Mouse (Mus musculus): ENCODE measurements around the gene Slc4a4. TPM values are rescaled to one million over a fixed set of nuclear protein-coding genes. Genes with fewer than 3 reads are reported as not detected.

Gene Slc4a4
- polyA plus RNA-seq, 1 experiment from 2014 or later, result 4.6 TPM

DNA sequence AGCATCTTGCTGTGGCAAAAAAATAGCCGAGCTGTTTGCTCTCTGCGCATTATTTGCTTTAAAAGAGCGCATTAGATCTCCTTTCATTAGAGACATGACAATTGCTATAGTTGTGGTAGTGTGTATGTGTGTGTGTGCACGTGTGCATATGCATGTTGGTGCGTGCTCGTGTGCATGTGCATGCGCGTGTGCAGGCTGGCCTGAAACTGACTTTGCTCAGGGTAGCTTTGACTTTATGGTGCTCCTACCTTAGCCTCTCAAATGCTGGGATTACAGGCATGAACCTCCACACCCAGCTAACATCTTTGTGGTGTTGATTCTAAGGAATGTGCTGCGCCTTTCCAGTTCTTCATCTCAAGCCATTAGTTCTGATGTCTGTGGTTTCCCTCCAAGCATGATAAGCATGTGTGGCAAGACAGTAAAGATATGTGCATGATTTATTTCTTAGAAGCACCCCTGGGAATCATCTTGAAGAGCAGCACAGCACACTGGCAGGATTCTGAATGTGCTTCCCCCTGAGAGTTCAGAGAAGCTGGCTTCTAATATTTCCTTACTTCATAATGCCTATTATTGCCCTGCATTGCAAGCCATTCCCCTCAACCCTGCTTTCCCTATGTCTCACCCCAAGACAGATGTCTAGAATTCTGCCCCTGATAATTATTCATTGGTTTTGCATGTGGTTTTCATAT lies 373.3 kb downstream of the Slc4a4 start:
- no peak overlapping the region for H3K4me3 ChIP-seq (ENCODE audit: low read depth, low read length)
- no peak for ATAC-seq
- 92% methylated on average over 9 of the region's 9 CpGs for WGBS

DNA sequence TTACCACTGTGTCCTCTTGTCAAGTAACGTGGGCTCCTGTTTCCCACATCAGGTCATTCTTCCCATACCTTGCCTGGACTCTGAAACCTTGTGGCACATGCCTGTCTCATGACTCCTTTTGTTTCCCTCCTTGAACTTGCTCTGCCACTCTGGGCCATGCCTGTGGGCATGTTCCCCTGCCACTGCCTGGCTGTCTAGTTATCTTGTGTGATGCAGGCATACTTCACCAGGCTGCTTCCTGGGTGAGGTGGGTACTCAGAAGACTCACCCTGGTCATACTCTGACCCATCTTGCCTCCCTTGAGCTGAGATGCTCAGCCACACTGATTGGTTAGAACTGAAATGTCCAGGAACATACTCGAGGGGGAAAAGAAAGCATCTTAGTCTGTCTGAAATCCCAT lies 390.4 kb downstream of the Slc4a4 start:
- no peaks in the 10 kb centered on the region for H3K4me1 ChIP-seq (replicated peaks; ENCODE audit: control insufficient read depth, insufficient read depth, low read length)
- H3K4me2 ChIP-seq (replicated peaks; ENCODE audit: low read depth), result no peak overlapping the region
- H3K36me3 ChIP-seq (ENCODE audit: control insufficient read depth, insufficient read depth), result no peaks in the 10 kb centered on the region
- H3K27ac ChIP-seq (ENCODE audit: low read depth, low read length), result no peak overlapping the region
- ATAC-seq, result no peak
- H3K27me3 ChIP-seq (replicated peaks; ENCODE audit: control insufficient read depth, insufficient read depth, low read length), result no peaks in the 10 kb centered on the region
- 55% methylated on average over 2 of the region's 2 CpGs for WGBS
- H3K4me3 ChIP-seq (ENCODE audit: low read depth, low read length), result no peak overlapping the region
- no peak overlapping the region for H3K9ac ChIP-seq (ENCODE audit: low read depth, low read length)
- TF ChIP-seq CTCF (IDR thresholded peaks at IDR 0.05; ENCODE audit: low read depth), result no peak
- H3K9me3 ChIP-seq (ENCODE audit: control insufficient read depth), result no peaks in the 10 kb centered on the region

More for the DNA sequence above, 373.3 kb downstream of the Slc4a4 start:
- no peak for TF ChIP-seq CTCF (IDR thresholded peaks at IDR 0.05; ENCODE audit: low read depth)
- Histone ChIP-seq H3K27me3 (replicated peaks; ENCODE audit: control insufficient read depth, insufficient read depth, low read length) (no peaks in the 10 kb centered on the region), H3K9ac (ENCODE audit: low read depth, low read length) (no peak overlapping the region), H3K4me2 (replicated peaks; ENCODE audit: low read depth) (no peak overlapping the region), H3K27ac (ENCODE audit: low read depth, low read length) (no peak overlapping the region), H3K9me3 (ENCODE audit: control insufficient read depth) (no peaks in the 10 kb centered on the region), H3K36me3 (ENCODE audit: control insufficient read depth, insufficient read depth) (no peaks in the 10 kb centered on the region), H3K4me1 (replicated peaks; ENCODE audit: control insufficient read depth, insufficient read depth, low read length) (no peaks in the 10 kb centered on the region)

DNA sequence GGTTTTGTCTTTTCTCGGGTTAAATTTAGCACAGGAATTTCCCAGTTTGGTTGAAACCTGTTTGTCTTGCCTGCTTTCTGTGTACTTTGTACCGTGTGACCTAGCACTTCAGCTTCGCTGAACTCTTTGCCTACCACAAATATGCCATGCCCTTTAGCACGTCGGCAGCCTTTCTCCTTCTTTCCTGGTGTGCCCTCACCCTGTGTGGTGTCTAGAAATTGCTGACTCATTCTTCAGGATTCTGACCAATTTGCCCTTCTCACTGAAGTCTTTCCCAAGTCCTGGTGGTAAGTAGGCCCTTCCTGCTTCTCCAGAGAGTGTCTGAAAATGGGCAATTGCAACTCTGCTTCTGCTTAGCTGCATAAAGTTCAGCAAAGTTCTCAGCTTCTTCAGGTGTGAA lies 391.0 kb downstream of the Slc4a4 start:
- ATAC-seq, result peak; percentile 95
- TF ChIP-seq CTCF (IDR thresholded peaks at IDR 0.05; ENCODE audit: low read depth), result no peak
- Histone ChIP-seq H3K27ac (ENCODE audit: low read depth, low read length) (no peak overlapping the region), H3K4me2 (replicated peaks; ENCODE audit: low read depth) (no peak overlapping the region), H3K4me1 (replicated peaks; ENCODE audit: control insufficient read depth, insufficient read depth, low read length) (no peaks in the 10 kb centered on the region), H3K27me3 (replicated peaks; ENCODE audit: control insufficient read depth, insufficient read depth, low read length) (no peaks in the 10 kb centered on the region), H3K36me3 (ENCODE audit: control insufficient read depth, insufficient read depth) (no peaks in the 10 kb centered on the region), H3K9ac (ENCODE audit: low read depth, low read length) (no peak overlapping the region), H3K4me3 (ENCODE audit: low read depth, low read length) (no peak overlapping the region), H3K9me3 (ENCODE audit: control insufficient read depth) (no peaks in the 10 kb centered on the region)
- 28% methylated on average over 5 of the region's 5 CpGs for WGBS

DNA sequence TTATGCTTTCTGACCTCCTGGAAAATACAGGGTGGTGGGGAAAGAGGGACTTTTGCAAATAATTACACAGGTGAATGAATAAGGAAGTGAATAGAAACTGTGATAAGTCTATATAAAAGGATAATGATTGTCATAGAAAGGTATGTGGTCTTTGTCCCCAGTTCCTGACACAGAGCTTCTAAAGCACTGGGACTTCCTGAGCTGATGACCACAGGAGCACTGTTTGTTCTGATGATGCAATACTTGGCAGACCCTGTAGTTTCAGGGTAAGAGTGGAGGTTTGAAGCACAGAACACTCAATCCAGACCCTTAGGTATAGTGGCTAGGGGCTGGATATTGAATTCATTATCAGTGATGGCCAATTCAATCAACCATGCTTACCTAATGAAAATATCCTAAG lies 391.7 kb downstream of the Slc4a4 start:
- Histone ChIP-seq H3K27ac (ENCODE audit: low read depth, low read length) (no peak overlapping the region), H3K4me2 (replicated peaks; ENCODE audit: low read depth) (no peak overlapping the region), H3K9ac (ENCODE audit: low read depth, low read length) (no peak overlapping the region), H3K4me3 (ENCODE audit: low read depth, low read length) (no peak overlapping the region), H3K4me1 (replicated peaks; ENCODE audit: control insufficient read depth, insufficient read depth, low read length) (no peaks in the 10 kb centered on the region), H3K36me3 (ENCODE audit: control insufficient read depth, insufficient read depth) (no peaks in the 10 kb centered on the region), H3K27me3 (replicated peaks; ENCODE audit: control insufficient read depth, insufficient read depth, low read length) (no peaks in the 10 kb centered on the region), H3K9me3 (ENCODE audit: control insufficient read depth) (no peaks in the 10 kb centered on the region)
- TF ChIP-seq CTCF (IDR thresholded peaks at IDR 0.05; ENCODE audit: low read depth), result no peak
- peak; percentile 67 for ATAC-seq

DNA sequence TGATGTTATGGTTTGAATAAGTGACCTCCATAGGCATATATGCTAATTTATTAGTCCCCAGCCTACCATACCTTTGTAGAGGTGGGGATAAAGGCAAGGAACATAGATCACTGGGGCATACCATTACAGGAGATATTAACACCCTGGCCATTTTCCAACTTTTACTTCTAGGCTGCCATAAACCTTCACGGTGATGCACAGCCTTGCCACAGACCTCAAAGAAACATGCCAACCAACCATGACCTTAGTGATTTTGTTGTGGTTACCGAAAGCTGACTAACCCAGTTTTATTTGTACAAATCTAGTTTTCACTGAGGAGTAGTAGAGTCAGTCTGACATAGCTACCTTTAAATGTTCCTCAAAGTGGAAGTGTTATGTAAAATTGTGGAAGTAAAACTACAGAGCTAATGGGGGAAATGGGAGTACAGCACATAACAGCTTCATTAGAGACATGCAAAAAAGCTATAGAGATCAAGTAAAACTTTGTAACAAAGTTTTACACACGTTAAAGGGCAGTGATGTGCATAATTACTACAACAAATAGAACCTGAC lies 393.8 kb downstream of the Slc4a4 start:
- Histone ChIP-seq H3K9me3 (ENCODE audit: control insufficient read depth) (no peaks in the 10 kb centered on the region), H3K4me2 (replicated peaks; ENCODE audit: low read depth) (no peak overlapping the region), H3K36me3 (ENCODE audit: control insufficient read depth, insufficient read depth) (no peaks in the 10 kb centered on the region), H3K4me1 (replicated peaks; ENCODE audit: control insufficient read depth, insufficient read depth, low read length) (no peaks in the 10 kb centered on the region), H3K9ac (ENCODE audit: low read depth, low read length) (no peak overlapping the region), H3K27ac (ENCODE audit: low read depth, low read length) (no peak overlapping the region), H3K27me3 (replicated peaks; ENCODE audit: control insufficient read depth, insufficient read depth, low read length) (no peaks in the 10 kb centered on the region), H3K4me3 (ENCODE audit: low read depth, low read length) (no peak overlapping the region)
- no peak for TF ChIP-seq CTCF (IDR thresholded peaks at IDR 0.05; ENCODE audit: low read depth)
- ATAC-seq, result no peak
- 69% methylated on average over 3 of the region's 3 CpGs for WGBS

Other genes with a start within 250 kb of the Slc4a4 start
- 31.2 and 33.1 TPM in 2 replicates for gene Grsf1, start 210.6 kb upstream of the Slc4a4 start, polyA plus RNA-seq (2015; fragmentation: Nextera tagmentation; extraction: Ambion mirVana)
- gene Mob1b, start 166.0 kb upstream of the Slc4a4 start, polyA plus RNA-seq (2015; fragmentation: Nextera tagmentation; extraction: Ambion mirVana), result 8.0 and 9.6 TPM in 2 replicates
- 10.7 and 11.1 TPM in 2 replicates for gene Dck, start 121.8 kb upstream of the Slc4a4 start, polyA plus RNA-seq (2015; fragmentation: Nextera tagmentation; extraction: Ambion mirVana)